ENCODE assay signal across 15 mouse cellular contexts in the genomic region with DNA sequence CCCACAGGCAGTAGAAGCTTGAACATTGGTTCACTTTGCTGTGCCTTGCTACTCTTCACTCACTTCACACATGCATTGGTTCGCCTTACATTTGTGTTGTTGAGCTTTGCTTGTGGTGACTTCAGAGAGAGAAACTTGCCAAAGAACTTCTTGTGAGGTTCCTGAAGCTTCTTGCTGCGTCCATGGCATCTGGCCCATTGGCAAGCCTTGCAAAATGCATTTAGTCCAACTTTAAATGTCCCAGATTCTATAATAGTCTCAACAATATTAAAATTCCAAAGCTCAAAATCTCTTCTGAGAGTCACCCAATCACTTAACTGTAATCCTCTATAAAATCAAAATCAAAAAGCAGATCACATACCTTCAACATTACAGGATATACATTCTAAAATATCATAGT. TPM values are rescaled to one million over a fixed set of nuclear protein-coding genes. Genes with fewer than 3 reads are reported as not detected.
"Had no signal": no experiment of that assay in that cellular context is flagged by ENCODE, and none has a peak within 500 bp of the region (broad histone marks: within the 10 kb centered on the region; RNA-seq: fewer than 3 reads in every experiment).

No protein-coding gene starts in this region.

- ATAC-seq: intestine, embryonic 16.5 days; liver, postnatal 0 days; lung, postnatal 0 days; midbrain, embryonic 15.5 days had no signal

- DNase-seq: kidney, adult 18-20 months; kidney, adult 9 months; kidney, postnatal 14 days; kidney, postnatal 4 days; liver, postnatal 0 days; lung, embryonic 14.5 days; thymus, adult 2 months; thymus, postnatal 14 days; thymus, postnatal 4 days had no signal

RNA-seq across cellular contexts. Expression of a gene that starts 6.3 kb away (rescaled TPM):
- total RNA-seq: layer of hippocampus, adult 18-20 months; layer of hippocampus, postnatal 14 days; left cerebral cortex, postnatal 36 days had no signal
